Mouse (Mus musculus) limb, embryonic 14.5 days (tissue): ENCODE results near the gene 6030458C11Rik. TPM values are rescaled to one million over a fixed set of nuclear protein-coding genes. Genes with fewer than 3 reads are reported as not detected.

Source experiments
- ATAC-seq: fragments of 200-750 bp; cut with Nextera tagmentation; 2 replicates; pipeline ENCODE4 v1.8.0; 2017; ENCODE audit warnings: low read depth, moderate number of reproducible peaks, moderate TSS enrichment; ENCODE audit not compliant: low FRiP score
- DNase-seq: peaks from one replicate; pipeline ENCODE4 v3.0.0-alpha.2; 2015; ENCODE audit warnings: low spot score
- H3K27ac ChIP-seq: fragments of 300-500 bp; sonication (generic); replicated peaks from 2 replicates; pipeline ENCODE4 v1.5.1; 2014; ENCODE audit warnings: low read depth, mild to moderate bottlenecking, low read length, moderate library complexity, mixed read lengths
- H3K27me3 ChIP-seq: fragments of 300-500 bp; sonication (generic); 2 replicates; pipeline ENCODE4 v1.6.1; 2014; ENCODE audit warnings: low read length, mixed read lengths; ENCODE audit not compliant: control insufficient read depth, insufficient read depth
- H3K36me3 ChIP-seq: fragments of 300-500 bp; sonication (generic); 2 replicates; pipeline ENCODE4 v1.6.1; 2014; ENCODE audit warnings: mild to moderate bottlenecking, low read length, moderate library complexity, mixed read lengths; ENCODE audit not compliant: control insufficient read depth, insufficient read depth
- H3K4me1 ChIP-seq: fragments of 300-500 bp; sonication (generic); 2 replicates; pipeline ENCODE4 v1.6.1; 2014; ENCODE audit warnings: antibody characterized with exemption, low read length, mixed read lengths; ENCODE audit not compliant: control insufficient read depth, insufficient read depth
- H3K4me2 ChIP-seq: fragments of 300-500 bp; sonication (generic); replicated peaks from 2 replicates; pipeline ENCODE4 v1.6.1; 2014; ENCODE audit warnings: low read depth, mild to moderate bottlenecking, low read length, moderate library complexity; ENCODE audit not compliant: severe bottlenecking
- H3K4me3 ChIP-seq: fragments of 300-500 bp; sonication (generic); replicated peaks from 2 replicates; pipeline ENCODE4 v1.5.1; 2014; ENCODE audit warnings: low read length
- H3K9ac ChIP-seq: fragments of 300-500 bp; sonication (generic); 2 replicates; pipeline ENCODE4 v1.6.1; 2014; ENCODE audit warnings: mild to moderate bottlenecking, low read depth, low read length, moderate library complexity; ENCODE audit not compliant: severe bottlenecking
- H3K9me3 ChIP-seq: fragments of 300-500 bp; sonication (generic); 2 replicates; pipeline ENCODE4 v1.6.1; 2016; ENCODE audit warnings: low read length; ENCODE audit not compliant: control insufficient read depth
- POLR2A ChIP-seq: fragments of 200-500 bp; IDR thresholded peaks from 2 replicates; pipeline ENCODE4 v1.8.0; 2012; ENCODE audit warnings: inconsistent platforms, mild to moderate bottlenecking, moderate library complexity, borderline replicate concordance; ENCODE audit not compliant: insufficient read depth, insufficient read length; ENCODE audit errors: extremely low read depth
- WGBS: fragments of 180-500 bp; shearing (Covaris S2); extraction: QIAGEN DNeasy Blood & Tissue Kit; methylation state at CpG from one replicate; pipeline ENCODE4 v1.1.7; 2014; 5-methylcytosine and 5-hydroxymethylcytosine counted together
- polyA plus RNA-seq, 2 experiments: library from polyadenylated mRNA; depleted of rRNA in 1 of 2; stranded (reverse) in 1 of 2; unstranded in 1 of 2; fragments of >200 nt; fragmentation: Nextera tagmentation in 1 of 2; extraction: Ambion mirVana in 1 of 2; gene quantifications; 2 replicates each; pipeline versions ENCODE4 v1.2.1 to v1.2.3; 2012 to 2014

Gene 6030458C11Rik
- polyA plus RNA-seq, 2 experiments = 27.8 to 33.0 TPM

DNA sequence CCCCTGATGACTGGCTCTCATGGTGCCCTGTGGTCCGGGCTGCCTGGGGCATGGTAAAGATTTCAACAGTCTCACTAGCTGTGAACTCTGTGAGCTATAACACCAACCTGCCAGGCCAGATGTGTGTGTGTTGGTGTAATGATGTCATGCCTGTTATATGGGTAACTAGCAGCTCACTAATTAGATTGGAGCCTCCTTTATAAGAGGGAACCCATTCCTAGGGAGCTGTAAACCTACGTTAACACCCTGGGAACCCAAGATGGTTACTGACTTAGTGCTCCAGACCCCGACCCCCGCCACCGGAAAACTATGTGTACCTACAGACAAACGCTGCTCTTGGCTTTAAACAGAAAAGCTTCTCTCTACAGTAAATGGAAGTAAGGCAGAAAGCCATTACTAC is 43.2 kb downstream of the 6030458C11Rik start:
- H3K36me3 ChIP-seq = no peaks in the 10 kb centered on the region
- H3K27ac ChIP-seq = no peak overlapping the region
- H3K9ac ChIP-seq = no peak overlapping the region
- no peaks in the 10 kb centered on the region for H3K27me3 ChIP-seq
- ATAC-seq (0 out of 2 replicates have a peak, but pooled peaks have one; percentile 15), DNase-seq (no peak)
- TF ChIP-seq POLR2A = no peak
- 32% methylated on average over 6 of the region's 6 CpGs for WGBS
- peaks cover 8% of the 10 kb centered on the region for H3K4me1 ChIP-seq
- no peak overlapping the region for H3K4me3 ChIP-seq
- H3K4me2 ChIP-seq = no peak overlapping the region
- H3K9me3 ChIP-seq = peaks cover 5% of the 10 kb centered on the region; the same call in 1 of the 2 replicates

DNA sequence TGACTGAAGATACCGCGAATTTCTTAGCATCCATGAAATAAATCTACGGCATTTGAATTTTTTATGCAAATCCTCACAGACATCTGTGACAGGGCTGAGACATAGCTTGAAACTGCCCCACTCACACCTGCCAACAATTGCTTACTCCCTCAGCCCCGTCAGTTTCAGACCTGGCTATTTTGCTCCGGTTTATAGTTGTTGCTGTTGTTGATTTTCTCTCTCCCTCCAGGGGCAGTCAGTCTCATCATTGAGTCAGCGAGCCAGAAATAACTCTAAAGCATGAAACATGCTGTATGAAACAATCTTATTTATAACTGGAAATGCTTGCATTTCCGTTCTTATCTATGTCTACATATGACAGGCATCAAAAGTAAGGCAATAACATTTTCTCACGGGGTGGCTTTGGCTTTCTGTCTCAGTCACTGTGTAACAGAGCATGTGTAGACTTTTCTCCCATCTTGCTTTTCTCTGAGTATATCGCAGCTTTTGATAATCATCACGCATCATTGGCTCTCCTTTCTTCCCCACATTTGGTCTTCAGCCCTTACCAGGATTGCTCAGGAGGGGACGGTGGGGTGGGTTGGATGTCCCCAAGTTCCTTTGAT is 50.2 kb downstream of the 6030458C11Rik start:
- no peak overlapping the region for H3K9ac ChIP-seq
- no peak overlapping the region for H3K27ac ChIP-seq
- peaks cover 5% of the 10 kb centered on the region; the same call in 1 of the 2 replicates for H3K9me3 ChIP-seq
- ATAC-seq (no peak), DNase-seq (no peak)
- TF ChIP-seq POLR2A = no peak
- H3K4me1 ChIP-seq = peaks cover 4% of the 10 kb centered on the region; the same call in 1 of the 2 replicates
- 82% methylated on average over 11 of the region's 11 CpGs for WGBS
- H3K4me2 ChIP-seq = no peak overlapping the region
- no peaks in the 10 kb centered on the region for H3K27me3 ChIP-seq
- no peak overlapping the region for H3K4me3 ChIP-seq
- H3K36me3 ChIP-seq = no peaks in the 10 kb centered on the region

- no peaks in the 10 kb centered on the region for H3K36me3 ChIP-seq
- peaks cover 4% of the 10 kb centered on the region; the same call in 1 of the 2 replicates for H3K4me1 ChIP-seq
- H3K4me3 ChIP-seq = no peak overlapping the region
- no peak overlapping the region for H3K27ac ChIP-seq
- H3K9ac ChIP-seq = no peak overlapping the region
- no peak overlapping the region for H3K4me2 ChIP-seq
- DNase-seq = no peak
- 42% methylated on average over 7 of the region's 7 CpGs for WGBS
- no peaks in the 10 kb centered on the region for H3K27me3 ChIP-seq
- no peak for TF ChIP-seq POLR2A
- H3K9me3 ChIP-seq = no peaks in the 10 kb centered on the region
- no peak for ATAC-seq
Measured at GRCm38 (mm10) chr15:12770958-12771357, 53.5 kb downstream of the 6030458C11Rik start.

DNA sequence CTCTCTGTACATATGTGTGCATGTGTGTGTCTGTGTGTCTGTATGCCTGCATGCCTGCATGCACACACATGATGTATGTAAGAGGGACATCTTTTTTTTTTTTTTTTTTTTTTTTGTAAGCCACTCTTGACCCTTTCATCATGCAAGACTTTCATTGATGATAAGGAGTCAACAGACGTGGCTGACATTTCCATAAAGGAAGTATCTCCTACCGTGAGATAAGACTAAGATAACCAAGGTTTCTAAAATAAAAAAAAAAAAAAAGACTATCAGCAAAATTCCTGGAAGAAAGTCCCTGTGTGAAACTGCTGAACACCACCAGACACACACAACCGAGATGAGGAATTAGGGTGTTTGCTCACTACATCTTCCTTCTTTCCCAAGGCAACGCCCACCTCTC is 57.6 kb downstream of the 6030458C11Rik start:
- Histone ChIP-seq H3K9ac (no peak overlapping the region), H3K4me2 (no peak overlapping the region), H3K4me1 (peaks cover 16% of the 10 kb centered on the region), H3K9me3 (no peaks in the 10 kb centered on the region), H3K27me3 (no peaks in the 10 kb centered on the region), H3K36me3 (no peaks in the 10 kb centered on the region), H3K4me3 (no peak overlapping the region), H3K27ac (no peak overlapping the region)
- whole genome bisulfite sequencing = 71% methylated on average over 4 of the region's 4 CpGs
- ATAC-seq (no peak), DNase-seq (no peak)
- no peak for TF ChIP-seq POLR2A

DNA sequence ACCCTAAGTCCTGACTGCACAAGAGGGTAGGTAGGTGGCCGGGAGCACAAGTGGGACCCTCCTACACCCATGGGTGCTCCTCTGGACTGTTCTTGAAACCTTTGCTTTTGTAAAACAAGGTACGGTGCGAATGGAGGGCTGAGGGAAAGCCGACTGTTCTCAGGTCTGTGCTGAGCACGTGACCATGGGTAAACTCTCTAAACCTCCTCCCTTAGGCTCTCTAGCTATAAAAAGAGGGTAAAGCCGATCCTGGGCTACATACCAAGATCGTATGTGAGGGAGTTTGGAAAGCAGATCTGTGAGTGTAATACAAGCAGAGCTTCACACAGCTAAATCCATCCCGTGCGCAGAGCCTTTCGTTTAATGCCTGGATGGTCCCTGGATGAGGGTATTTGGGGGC is 61.3 kb downstream of the 6030458C11Rik start:
- TF ChIP-seq POLR2A = no peak
- peak; percentile 75; the same call in 1 of the 2 replicates for ATAC-seq
- H3K27ac ChIP-seq = no peak overlapping the region
- peak; percentile 42 for DNase-seq
- no peaks in the 10 kb centered on the region for H3K9me3 ChIP-seq
- H3K4me2 ChIP-seq = no peak overlapping the region
- WGBS = 37% methylated on average over 10 of the region's 10 CpGs
- peaks cover 13% of the 10 kb centered on the region for H3K4me1 ChIP-seq
- H3K9ac ChIP-seq = no peak overlapping the region
- H3K4me3 ChIP-seq = no peak overlapping the region
- H3K27me3 ChIP-seq = no peaks in the 10 kb centered on the region
- no peaks in the 10 kb centered on the region for H3K36me3 ChIP-seq
